Mouse (Mus musculus) cerebellum, postnatal 10 days (tissue): Measurements from ENCODE around the gene Tmem177.

Experiments used
- DNase-seq, 2 experiments: peaks; one replicate each; pipeline ENCODE4 v3.0.0; 2021; ENCODE audit warnings: mixed read lengths in 2 of 2

Tmem177 gene

DNA sequence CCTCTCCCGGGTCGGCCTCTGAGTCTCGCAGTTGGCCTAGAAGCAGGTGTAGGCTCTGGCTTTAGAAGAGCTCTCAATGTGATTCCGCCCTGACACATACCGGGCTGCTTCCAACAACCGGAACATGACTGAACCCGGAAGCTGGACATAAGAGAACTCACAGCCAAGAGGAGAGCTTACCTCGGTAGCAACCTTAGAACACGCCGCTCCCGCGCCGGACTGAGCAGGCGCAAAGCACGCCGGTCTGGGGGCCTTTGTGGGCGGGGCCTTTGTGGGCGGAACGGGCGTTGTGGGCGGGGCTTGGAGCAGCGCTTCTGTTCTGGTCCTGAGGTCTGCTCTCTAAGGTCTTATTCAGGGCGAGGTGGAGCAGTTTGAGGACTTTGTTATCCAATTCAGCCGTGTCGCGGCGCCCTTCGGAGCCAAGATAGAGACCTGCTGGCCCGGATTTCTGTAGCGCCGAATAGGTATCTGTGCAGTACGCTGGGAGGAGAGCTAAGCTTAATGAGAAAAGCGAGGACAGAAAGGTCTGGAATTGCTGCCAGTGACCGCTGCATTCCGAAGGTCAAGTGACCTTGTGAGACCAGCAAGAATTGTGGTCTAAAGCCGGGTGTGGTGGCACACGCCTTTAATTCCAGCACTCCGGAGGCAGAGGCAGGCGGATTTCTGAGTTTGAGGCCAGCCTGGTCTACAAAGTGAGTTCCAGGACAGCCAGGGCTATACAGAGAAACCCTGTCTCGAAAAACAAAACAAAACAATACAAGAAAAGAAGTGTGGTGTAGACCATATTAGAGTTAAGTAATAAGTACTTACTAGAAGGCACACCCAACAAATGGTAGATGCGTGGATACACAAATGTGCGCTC is at the start of gene Tmem177:
Tmem177 (minus strand) TSS at position 256 of the 862 bp plus-strand sequence.
- peak; percentile 98 to 99 for DNase-seq

DNA sequence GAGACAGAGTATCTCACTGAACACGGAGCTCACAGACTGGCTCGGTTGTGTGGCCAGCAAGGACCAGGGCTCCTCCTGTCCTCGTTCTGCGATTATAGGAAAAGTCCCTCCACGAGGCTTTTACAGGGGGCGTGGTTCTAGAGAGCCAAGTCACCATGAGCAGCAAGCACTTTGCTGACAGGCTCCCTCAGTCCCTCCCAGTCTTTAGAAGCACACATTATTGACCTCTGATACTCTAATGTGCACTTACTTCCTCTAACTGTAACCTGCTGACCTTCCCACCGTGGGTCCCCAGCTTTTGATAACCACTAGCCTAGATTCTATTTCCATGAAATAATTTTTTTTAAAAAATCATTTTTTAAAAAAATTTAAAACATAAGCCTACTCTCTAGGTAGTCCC is 46.9 kb upstream of the Tmem177 start:
- no peak for DNase-seq

GRCm38 (mm10) chr1:119959464-119959863 is 46.5 kb upstream of the Tmem177 start:
- DNase-seq = no peak

GRCm38 (mm10) chr1:119957716-119958222 is 44.8 kb upstream of the Tmem177 start:
- peak; percentile 82 to 85 for DNase-seq

DNA sequence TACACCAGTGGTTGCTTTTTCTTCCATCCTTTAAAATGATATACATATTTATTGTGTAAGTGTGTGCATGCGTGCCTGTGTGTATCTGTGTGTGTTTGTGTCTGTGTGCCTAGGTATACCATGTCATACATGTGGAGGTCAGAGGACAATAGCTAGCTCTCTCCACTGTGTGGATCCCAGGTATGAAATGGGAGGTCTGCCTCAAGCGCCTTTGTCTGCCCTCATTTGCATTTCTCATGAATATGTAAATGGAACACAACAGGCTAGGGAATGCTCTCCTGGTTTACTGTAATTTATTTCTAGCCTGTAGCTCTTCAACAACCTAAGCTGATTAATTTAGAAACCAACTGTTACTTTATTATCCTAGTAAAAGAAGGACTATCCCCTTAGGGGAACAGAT is 41.7 kb upstream of the Tmem177 start:
- DNase-seq = no peak

GRCm38 (mm10) chr1:119953456-119953855 is 40.4 kb upstream of the Tmem177 start:
- DNase-seq = no peak

DNA sequence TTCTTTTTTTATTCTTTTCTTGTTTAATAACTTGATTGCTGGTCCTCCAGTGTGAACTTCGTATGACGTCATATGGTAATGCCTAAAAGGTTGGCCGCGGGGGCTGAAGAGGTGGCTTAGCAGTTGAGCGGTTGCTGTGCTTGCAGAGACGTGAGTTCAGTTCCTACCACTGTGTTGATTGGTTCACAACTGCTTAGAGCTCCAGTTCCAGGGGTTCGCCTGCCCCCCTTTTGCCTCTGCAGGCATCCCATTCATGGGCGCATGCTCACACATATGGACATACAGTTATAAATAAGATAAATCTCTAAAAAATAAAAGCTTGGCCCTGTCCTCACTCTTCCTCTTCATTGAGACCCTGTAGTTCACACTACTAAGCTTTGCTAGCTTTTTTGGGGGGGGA is 37.1 kb upstream of the Tmem177 start:
- no peak for DNase-seq

GRCm38 (mm10) chr1:119936861-119937260 is 23.9 kb upstream of the Tmem177 start:
- DNase-seq = no peak

- peak; percentile 21 to 29 for DNase-seq
Observed at GRCm38 (mm10) chr1:119931421-119932150, 18.6 kb upstream of the Tmem177 start.

- peak; percentile 59 to 66 for DNase-seq
Observed at GRCm38 (mm10) chr1:119929715-119930114, 16.7 kb upstream of the Tmem177 start.

GRCm38 (mm10) chr1:119919299-119919698 is 6.3 kb upstream of the Tmem177 start:
- DNase-seq = peak; percentile 61 to 64

DNA sequence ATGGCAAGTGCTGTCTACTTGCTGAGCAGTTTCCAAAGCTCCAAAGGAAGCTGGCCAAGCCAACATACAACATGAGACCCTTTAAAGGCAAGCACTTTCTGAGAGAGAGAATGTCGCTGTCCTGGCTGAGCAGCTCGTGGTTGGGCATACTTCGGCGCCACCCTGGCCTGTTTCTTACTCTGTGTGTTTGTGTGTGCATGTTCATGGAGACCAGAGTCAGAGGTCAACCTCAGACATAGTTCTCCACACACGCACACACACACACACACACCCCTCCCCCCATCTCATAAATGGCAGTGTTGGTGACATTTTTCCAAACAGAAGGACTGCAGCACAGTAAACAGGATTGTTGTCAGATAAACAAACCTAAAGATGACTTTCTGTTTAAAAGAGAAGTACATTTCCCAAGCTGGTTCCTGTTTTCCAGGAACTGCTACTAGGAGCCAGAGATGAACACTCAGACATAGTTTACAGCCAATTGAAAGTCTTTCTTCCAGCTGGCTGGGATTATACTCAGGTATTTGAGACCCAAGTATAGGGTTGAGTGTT is 3.9 kb upstream of the Tmem177 start:
- DNase-seq = no peak

- peak; percentile 58 to 67 for DNase-seq
Observed at GRCm38 (mm10) chr1:119907206-119907748, 5.7 kb downstream of the Tmem177 start.

DNA sequence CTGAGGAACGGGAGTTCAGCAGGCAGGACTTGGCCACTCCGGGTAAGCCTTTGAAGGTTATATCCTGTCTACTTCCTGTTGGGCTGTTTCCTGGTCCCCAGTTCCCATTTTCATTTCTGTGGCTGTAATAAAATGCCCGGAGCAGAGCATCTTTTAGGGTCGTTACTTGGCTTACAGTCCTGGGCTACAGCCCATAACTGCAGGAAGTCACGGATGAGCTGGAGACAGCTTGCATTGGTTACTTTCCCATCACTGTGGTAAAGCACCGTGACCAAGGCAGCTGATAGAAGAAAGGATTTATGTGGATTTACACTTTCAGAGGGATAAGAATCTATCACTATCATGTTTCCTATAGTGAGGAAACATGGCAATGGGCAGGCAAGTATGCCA is 9.8 kb downstream of the Tmem177 start:
- DNase-seq = peak; percentile 55 to 59

GRCm38 (mm10) chr1:119902551-119903230 is 10.3 kb downstream of the Tmem177 start:
- DNase-seq = peak; percentile 78 to 85

DNA sequence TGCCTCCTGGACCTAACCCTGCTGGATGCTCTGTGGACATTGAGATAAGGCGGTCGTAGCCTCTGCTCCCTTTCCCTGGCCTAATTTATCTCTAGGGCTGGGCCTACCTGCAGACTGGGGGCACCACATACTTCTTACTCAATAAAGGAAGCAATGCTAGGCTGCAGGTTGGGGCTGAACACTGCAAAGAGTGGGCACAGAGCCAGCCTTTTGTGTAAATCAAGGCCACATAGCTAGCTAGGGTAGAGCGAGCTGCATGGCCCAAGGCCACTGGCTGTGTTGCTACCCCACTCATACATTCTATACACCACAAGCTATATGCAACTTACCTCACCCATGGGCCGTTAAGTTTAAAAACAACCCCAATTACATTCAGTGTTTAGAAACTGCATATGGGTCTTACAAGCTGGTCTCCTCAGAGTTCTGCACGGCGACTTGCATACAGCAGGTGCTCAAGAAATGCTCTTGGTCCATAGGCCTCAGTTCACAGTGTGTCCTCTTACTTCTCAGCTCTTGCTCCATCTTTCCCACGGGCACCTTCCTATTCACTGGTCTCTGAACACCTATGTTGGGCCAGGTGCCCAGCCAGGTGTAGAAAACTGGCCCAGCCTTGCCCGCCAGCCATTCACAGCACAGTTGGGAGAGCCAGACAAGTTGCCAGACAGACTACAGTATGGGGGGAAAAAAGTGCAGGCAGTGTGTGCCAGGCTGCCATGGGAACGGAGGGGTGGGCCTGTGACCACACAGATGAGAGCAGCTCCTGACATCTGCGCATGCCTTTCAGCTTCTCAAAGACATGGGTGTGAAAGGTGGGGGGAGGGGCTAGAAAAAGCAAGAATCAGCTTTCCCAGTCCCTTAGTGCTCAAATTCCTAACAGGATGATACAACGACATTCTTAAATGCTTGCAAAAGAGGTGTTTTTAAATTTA is 13.5 kb downstream of the Tmem177 start:
- peak; percentile 59 to 78 for DNase-seq

- peak; percentile 77 to 84 for DNase-seq
Observed at GRCm38 (mm10) chr1:119894936-119895335, 18.1 kb downstream of the Tmem177 start.

- no peak for DNase-seq
Observed at GRCm38 (mm10) chr1:119893600-119893999, 19.4 kb downstream of the Tmem177 start.

DNA sequence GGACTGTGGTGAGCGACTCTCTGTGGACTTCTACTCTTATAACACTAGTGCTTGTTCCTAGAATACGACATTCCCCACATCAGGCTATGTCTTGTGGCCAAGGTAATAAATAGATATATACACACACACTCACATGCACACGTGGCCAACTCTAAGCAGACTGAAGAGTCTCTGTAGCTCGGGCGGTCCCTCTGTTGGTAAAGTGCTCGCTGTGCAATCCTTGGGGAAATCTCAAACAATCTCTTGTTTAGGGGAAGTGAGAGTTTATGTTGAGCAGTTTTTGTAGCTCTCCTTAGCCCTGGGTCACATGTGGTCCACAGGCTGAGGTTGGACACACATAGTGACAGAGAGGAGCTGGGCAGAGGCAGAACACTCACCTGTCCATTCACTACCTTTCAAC is 20.1 kb downstream of the Tmem177 start:
- DNase-seq = no peak

GRCm38 (mm10) chr1:119891865-119892264 is 21.1 kb downstream of the Tmem177 start:
- peak; percentile 62 to 65 for DNase-seq

DNA sequence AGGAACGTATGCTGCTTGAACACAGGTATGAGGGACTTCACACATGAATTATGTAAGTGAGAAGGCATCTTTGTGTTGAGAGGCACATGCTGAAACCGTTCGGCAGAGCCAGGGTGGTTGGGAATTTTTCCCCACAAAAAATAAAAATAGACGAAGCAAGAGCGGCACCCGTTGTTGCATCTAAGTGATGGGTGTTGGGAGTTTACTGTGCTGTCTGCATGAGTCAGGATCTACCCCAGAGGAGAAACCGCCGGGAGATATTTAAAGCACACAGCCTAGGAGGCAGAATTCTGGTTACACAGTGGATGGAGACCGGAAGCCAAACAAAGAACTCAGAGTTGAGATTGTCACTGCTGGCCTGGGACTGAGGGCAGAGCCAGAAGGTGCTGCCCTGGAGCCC is 21.9 kb downstream of the Tmem177 start:
- no peak for DNase-seq
